Mouse (Mus musculus) lung, postnatal 14 days (tissue): ENCODE measurements around the gene Gid8.
A peak's percentile ranks its signal among the peaks of the same experiment; 100 is the strongest.
"Not testable (repeated sequence)": the region's sequence is repeated elsewhere in the genome, so short reads cannot be mapped to it uniquely, and the experiment has no call there.

Experiments used
- DNase-seq: peaks from one replicate; pipeline ENCODE4 v3.0.0; 2021

The Gid8 gene

GRCm38 (mm10) chr2:180710276-180711155 is 599 bp downstream of the Gid8 start:
- no peak for DNase-seq

DNA sequence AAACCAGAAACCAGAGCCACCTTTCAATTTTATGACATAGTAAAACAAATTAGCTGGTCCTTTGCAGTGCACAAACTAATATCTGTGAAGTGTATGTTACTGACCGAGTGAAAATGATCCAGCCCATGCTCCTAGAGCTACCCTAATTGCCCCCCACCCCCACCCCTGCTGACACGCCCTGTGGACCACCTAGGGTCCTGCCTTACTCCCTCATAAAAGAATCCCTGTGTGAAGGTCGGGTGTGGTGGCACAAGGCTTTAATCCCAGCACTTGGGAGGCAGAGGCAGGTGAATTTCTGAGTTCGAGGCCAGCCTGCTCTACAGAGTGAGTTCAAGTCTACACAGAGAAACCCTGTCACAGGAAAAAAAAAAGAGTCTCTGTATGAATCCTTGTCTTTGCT is 1.6 kb downstream of the Gid8 start:
- no peak for DNase-seq

GRCm38 (mm10) chr2:180712037-180712689 is 2.2 kb downstream of the Gid8 start:
- DNase-seq: no peak

- not testable (repeated sequence) for DNase-seq
Observed at GRCm38 (mm10) chr2:180722748-180723147, 12.8 kb downstream of the Gid8 start.

- no peak for DNase-seq
Observed at GRCm38 (mm10) chr2:180723865-180724264, 13.9 kb downstream of the Gid8 start.

DNA sequence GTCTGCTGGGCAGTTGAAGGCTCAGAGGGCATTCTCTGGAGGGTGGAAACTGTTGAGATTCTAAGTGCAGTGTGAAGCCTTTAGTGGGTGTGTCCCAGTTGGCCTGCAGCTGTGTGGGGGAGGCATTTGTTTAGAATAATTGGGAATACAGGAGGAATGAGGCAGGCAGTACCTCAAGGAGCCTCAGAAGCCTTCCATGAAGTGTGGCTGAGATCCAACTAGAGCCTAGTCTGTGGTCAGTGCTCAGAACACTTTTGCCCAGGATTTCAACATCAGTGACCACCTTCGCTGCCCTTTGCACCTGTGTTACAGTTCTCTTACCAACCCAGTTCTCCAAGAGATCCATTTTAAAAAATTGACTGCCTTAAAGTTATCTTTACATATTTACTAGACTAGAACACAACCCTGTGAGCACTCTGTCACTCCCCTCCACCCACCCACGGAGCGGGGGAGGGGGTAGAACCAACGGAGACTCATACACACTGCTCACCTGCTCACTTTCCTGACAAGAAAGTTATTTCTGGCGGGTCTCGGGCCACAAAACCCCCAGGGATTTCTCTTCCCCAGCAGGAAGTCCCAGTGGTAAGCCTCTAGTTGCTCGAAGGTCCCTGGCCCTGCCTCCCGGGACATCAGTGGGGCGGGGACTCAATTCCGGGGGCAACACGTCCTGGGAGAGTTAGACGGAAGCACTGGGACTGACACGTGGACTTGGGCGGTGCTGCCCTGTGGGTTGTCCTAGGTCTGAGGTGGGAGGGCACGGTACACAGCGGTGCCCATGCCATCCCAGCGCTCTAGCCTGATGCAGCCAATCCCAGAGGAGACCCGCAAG is 14.9 kb downstream of the Gid8 start, which contains the start of gene Slc17a9:
Gene Slc17a9, plus strand, starts transcription at position 679 of the 829 bp plus-strand sequence.
- DNase-seq: peak; percentile 64

- DNase-seq: no peak
Observed at GRCm38 (mm10) chr2:180725414-180725778, 15.5 kb downstream of the Gid8 start.

GRCm38 (mm10) chr2:180725856-180726629 is 16.1 kb downstream of the Gid8 start:
- DNase-seq: no peak

GRCm38 (mm10) chr2:180726658-180727442 is 16.9 kb downstream of the Gid8 start:
- DNase-seq: peak; percentile 35

GRCm38 (mm10) chr2:180727613-180728021 is 17.7 kb downstream of the Gid8 start:
- no peak for DNase-seq

DNA sequence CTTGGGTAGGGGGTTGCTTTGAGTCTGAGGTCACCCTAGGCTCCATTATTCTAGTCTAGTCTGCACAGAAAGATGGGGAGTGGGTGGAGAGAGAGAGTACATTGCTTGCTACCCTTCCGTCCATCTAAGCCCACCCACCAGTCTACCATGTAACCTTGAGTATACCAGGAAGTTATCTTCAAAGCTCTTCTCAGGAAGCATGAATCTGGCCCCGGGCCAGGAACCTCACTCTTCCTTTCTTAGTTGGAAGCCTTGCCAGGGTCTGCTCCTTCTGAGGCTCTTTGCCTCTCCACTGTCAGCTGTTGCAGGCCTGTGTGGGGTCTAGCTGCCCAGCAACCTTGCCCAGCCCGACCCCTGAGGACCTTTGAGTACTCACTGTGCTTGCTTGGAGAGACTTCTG is 21.1 kb downstream of the Gid8 start:
- peak; percentile 44 for DNase-seq

DNA sequence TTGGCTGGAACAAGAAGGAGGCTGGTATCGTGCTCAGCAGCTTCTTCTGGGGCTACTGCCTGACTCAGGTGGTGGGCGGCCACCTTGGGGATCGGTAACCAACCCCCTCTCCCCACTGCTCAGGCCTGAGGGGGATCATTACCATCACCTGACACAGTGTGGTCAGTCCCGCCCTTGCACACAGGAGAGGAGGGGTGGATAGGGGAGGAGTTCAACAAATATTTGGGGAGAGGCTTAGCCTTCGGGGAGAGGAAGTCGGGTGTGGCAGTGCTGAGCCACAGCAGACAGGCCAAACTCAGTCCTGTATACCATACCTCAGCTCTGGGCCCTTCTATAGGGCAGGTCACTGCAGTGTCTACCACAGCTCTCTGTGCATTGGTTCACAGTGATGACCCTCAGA is 22.1 kb downstream of the Gid8 start:
- DNase-seq: no peak

DNA sequence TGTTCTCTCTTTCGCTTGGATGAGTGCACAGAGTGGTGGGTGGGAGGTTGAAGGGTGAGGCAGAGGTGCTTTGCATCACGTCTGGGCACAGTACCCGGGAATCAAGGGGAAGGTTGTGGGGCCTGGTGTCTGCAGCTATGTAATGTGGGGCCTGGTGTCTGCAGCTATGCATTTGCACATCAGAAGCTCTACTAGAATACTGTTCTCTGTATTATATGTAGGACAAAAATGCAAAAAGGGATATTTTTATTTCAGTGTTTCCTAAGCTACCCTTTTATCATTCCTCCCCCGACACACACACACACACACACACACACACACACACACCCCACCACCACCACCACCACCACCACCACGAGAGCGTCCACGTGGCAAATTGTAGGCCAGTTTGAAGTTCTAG is 25.3 kb downstream of the Gid8 start:
- no peak for DNase-seq

GRCm38 (mm10) chr2:180737984-180738383 is 28.1 kb downstream of the Gid8 start:
- DNase-seq: no peak

DNA sequence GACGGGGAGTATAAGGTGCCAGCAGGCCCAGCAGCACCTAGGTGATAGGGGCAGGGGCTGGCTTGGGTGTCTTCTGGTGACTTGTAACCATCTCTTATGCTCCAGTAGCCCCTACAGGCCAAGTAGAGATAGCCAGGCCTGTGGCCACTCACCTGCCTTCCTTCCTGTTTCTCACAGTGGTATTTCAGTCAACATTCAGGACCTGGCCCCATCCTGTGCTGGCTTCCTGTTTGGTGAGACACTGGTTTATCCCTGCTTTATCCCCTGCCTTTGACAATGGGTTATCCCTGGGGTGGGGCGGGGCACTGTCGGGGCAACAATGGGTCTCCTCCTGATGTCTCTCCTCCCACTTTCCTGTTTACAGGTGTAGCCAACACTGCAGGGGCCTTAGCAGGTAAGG is 30.4 kb downstream of the Gid8 start:
- no peak for DNase-seq

DNA sequence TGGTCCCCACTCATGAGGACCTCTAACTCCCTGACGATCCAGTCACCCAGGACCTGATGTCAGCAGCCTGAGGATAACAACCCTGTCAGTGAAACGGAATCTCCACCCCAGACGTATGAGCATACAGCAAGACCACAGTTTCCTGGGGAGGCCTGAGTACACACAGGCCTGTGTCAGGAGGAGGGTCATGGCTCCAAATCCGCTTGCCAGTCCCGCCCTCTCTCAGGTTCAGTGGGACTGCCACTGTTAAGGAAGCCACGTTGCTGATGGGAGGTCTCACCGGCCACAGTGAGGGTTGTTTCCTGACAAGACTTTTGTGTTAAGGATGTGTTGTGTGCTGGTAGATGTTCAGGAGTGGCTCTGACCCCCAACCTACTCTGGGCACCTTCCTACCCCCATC is 31.5 kb downstream of the Gid8 start:
- no peak for DNase-seq

DNA sequence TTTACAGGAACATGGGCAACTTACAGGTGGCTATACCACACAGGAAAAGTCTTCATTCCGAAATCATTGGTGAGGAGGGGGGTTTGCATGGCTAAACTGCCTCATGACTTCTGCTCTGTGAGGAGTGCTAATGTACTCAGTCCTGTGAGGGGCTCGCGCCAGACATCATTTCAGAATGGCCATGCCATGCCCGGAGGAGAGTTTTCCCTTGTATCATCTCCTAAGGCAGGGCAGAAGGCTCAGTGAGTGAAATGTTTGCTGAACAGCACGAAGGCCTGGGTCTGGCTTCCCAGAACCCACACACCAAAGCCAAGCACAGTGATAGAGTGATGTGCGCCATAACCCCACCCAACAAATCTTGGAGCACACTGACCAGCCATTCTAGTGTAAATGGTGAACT is 32.9 kb downstream of the Gid8 start:
- no peak for DNase-seq

DNA sequence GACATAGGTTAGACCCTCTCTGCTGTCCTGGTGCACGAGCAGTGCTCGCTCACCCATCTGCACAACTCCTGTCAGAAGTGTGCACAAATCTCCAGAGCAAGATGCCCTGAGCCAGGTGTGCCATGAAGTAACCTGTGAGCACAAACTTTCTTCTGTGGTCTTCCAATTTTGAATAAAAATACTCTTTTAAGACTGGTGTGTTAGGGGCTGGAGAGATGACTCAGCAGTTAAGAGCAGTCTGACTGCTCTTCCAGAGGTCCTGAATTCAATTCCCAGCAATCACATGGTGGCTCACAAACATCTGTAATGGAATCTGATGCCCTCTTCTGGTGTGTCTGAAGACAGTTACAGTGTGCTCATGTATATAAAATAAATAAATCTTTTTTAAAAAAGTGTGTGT is 33.4 kb downstream of the Gid8 start:
- no peak for DNase-seq

DNA sequence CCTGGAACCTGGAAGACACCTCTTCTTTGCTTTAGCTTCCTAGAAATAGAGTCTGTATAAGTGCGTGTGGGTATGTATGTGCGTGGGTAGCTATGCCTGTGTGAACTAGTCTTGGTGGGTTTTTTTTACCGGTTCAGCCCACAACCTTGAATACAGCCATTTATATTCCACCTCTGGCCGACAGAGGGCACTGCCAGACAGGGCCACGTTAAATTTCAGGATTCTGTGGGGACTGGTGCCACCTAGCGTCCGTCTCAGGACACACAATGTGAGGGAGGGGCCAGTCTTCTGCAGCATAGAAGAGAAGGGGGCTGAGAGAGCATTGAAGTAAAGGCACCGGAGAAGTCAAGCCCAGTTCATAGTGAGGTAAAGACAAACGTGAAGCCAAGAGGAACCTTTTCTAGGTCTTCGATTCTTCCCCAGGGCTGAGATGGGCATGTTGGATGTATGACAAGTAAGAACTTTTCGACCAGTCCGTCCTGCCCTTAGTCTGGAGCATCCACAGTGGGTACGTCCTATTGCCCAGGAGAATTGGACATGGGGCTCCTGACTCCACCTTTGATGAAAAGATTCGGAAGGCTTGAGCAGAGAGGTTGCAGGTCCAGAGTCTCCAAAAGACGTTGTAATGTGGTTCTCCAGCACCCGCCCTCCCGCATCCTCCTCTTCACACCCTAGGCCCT is 35.5 kb downstream of the Gid8 start:
- peak; percentile 92 for DNase-seq

GRCm38 (mm10) chr2:180746569-180747192 is 36.8 kb downstream of the Gid8 start:
- DNase-seq: no peak

DNA sequence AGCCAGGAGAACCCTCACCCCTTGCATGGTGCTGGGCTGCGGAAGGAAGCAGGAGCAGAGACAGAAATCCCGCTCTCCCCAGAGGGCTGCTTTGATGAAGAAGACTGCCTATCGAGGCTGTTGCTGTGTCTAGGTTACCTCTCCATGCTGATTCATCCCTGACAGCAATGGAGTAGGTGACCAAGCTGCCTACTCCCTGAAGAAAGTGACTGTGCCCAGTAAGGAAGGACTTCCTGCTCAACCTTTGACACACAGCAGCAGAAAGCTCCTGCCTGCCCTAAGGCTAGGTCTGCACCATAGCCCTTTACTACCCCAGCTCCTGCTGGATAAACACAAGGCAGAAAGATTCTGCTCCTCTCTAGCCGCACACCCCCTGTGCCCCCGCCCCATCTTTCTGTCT is 39.0 kb downstream of the Gid8 start:
- no peak for DNase-seq
